Mouse (Mus musculus): ENCODE results near the gene Trim13. TPM values are rescaled to one million over a fixed set of nuclear protein-coding genes. Genes with fewer than 3 reads are reported as not detected.

Gene Trim13
- polyA plus RNA-seq, 1 experiment = 0.19 TPM

DNA sequence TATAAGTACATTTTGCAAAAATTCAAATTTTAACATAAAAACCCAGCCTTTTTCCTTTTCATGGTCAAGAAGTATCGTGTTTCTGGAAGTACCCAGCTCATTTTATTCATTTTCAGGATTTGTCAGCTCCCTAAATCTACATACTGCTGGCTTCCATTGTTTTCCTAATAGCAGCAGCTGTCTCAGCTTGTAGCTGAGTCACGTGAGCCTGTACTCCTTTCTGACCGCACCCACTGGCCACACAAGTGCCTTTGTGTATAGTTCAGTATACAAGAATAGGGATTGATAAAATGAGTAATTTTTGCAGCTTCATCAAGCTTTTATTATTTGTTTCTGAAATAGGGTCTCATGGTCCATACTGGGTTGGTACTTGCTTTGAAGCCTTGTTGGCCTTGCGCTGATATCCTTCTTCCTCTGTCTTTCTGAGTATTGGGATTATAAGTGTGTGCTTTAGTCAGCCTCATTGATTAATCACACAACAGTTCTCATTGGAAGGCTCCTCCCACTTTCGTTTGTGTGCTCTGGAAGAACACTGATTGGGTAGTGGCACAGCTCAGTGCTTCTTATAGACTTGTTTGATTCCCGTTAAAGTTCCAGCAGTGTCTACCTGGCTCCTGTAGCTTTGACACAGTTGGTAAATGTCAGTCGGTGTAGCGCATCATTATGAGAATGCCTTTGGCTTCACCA lies 5.2 kb downstream of the Trim13 start:
- no peak for TF ChIP-seq GATA1 (IDR thresholded peaks at IDR 0.05; ENCODE audit: low read length)

DNA sequence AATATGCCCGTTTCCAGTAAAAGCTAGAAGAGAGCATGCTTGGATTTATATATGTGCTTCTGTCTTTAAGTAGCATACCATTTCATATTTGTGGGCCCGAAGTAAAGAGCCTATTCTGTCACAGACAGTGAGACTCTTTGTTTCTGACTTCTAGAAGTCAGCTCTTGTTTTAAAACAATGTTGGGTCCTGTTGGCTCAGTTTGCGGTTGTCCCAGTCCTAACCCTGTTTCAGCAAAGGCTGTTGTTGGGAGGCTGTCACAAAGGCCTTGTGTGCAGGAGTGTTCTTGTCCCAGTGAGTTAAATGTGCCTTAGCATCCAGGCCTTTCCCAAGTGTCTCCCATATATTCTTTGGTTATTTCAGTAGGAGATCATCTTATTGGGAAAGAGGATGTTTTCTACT lies 6.0 kb downstream of the Trim13 start:
- no peak for TF ChIP-seq GATA1 (IDR thresholded peaks at IDR 0.05; ENCODE audit: low read length)

DNA sequence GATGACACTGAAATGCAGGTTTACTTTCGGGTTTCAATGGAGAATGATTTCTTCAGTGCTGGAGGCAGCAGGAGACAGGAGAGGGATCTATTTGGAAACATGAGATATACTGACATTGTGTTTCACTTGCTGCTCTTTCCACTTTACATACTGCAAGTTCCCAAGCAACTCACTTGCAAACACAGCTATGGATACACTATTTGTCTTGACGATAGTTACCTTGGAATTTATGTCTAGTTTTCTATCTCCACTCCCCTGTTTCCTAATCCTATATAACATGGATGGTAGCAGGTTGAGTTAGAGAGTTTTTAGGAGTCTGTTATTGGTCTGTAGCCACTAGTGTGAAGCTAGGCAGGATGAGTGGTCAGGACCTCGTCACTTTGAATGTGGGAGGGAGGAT lies 9.1 kb downstream of the Trim13 start, which contains the start of gene Kcnrg:
Gene Kcnrg, plus strand, starts transcription at position 301 of the 400 bp plus-strand sequence.
- TF ChIP-seq GATA1 (IDR thresholded peaks at IDR 0.05; ENCODE audit: low read length) = no peak

DNA sequence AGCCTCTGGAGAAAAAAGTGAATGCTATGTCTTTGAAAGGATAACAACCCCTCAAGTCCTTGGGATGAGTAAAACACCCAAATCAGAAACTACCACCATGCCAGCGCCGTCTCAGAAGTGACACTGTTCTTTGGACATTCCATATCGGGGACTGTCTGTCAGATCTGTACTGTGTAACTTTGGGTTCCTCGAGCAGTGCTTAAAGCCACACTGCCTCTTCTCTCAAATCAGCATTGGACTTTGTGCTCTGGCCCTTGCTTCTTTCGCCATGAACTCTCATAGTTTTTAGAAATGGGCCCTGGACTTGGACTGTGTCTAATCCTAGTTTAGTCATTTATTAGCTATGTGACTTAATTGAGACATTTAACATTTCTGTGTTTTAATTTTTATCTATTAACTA lies 13.7 kb downstream of the Trim13 start:
- no peak for TF ChIP-seq GATA1 (IDR thresholded peaks at IDR 0.05; ENCODE audit: low read length)

DNA sequence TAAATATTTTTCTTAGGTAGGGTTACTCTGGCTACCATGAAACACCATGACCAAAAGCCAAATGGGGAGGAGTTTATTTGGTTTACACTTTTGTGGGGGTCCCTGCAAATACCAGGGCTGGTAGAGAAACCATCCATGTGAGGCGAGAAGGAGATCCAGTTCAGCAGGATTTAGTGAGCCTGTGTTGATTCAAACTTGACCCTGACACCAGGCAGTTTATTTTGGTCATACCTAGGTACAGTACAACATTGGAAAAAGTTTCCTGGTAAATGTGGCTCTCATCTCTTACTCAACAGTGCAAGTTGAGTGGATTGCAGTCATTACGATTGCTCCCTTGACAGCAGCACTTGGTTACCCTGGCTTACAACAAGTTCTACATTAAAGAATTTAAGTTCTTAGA lies 15.3 kb downstream of the Trim13 start:
- no peak for TF ChIP-seq GATA1 (IDR thresholded peaks at IDR 0.05; ENCODE audit: low read length)

DNA sequence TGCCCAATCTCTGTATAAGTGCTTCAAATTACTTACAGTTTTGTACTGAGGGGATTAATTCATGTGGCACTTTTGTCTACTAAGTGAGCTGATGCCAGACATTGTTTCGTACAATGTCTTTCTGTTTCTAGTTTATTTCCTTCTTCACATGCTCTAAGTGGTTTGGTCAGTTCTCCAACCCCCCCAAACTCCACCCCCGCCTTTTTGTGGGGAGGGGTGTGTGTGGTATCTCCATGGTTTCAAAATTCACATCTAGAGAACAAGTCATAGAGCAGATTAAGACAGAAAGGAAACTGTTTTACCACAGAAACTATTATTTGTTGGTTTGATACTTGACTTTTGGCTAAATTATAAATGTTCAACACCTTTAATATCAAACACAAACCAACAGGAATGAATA lies 22.3 kb downstream of the Trim13 start:
- no peak for TF ChIP-seq GATA1 (IDR thresholded peaks at IDR 0.05; ENCODE audit: low read length)

DNA sequence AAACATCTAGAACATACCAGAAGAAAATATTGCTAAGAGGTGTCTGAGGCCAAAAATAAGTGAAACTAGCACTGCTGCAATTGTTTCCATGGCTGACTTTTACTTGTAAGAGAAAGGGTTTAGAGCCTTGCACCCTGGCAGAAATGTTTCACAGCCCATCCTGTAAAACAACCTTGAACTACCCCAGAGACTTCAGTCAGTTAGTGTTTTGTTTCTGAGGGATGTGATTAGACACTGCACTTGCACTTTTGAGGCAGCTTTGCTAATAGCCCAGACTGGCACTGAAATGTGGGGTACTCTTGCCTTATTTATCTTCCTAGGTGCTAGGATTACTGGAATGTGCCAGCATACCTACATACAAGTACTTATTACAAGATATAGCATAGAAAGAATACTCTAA lies 37.9 kb downstream of the Trim13 start:
- no peak for TF ChIP-seq GATA1 (IDR thresholded peaks at IDR 0.05; ENCODE audit: low read length)

DNA sequence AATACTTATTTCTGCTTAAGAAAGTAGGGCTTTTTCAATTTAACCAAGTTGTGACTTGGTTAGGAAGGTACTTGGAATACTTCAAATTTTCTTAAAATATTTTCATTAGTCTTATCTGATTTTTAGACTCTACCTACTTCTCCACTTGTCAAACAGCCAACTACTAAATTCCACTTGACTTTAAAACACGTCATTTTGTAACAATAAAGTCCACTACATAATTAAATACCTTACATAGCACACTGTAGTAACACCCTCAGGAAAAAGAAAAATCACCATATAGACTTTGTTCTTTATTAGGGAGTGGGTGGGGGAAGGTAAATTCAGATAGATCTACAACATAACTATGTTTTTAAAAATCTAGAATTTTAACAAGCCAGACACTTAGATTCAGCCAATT lies 44.6 kb downstream of the Trim13 start:
- TF ChIP-seq GATA1 (IDR thresholded peaks at IDR 0.05; ENCODE audit: low read length) = no peak

DNA sequence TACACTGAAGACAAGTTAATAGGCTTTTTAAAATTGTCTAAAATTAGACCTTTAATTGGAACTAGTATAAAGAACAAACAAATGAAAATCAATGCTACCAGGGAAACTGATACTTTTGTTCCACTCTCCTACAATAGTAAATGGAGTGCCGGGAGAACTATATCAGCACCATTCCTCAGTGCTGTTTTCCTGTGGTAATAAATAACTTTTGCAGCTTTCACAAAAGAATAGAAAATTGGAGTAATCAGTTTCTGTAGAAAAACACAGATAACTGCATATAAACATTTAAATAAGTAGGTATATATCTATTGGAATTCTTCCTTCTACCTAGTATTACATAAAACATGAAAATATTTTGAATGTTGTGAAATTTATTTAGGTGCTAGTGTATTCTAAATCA lies 47.5 kb downstream of the Trim13 start:
- TF ChIP-seq GATA1 (IDR thresholded peaks at IDR 0.05; ENCODE audit: low read length) = no peak

DNA sequence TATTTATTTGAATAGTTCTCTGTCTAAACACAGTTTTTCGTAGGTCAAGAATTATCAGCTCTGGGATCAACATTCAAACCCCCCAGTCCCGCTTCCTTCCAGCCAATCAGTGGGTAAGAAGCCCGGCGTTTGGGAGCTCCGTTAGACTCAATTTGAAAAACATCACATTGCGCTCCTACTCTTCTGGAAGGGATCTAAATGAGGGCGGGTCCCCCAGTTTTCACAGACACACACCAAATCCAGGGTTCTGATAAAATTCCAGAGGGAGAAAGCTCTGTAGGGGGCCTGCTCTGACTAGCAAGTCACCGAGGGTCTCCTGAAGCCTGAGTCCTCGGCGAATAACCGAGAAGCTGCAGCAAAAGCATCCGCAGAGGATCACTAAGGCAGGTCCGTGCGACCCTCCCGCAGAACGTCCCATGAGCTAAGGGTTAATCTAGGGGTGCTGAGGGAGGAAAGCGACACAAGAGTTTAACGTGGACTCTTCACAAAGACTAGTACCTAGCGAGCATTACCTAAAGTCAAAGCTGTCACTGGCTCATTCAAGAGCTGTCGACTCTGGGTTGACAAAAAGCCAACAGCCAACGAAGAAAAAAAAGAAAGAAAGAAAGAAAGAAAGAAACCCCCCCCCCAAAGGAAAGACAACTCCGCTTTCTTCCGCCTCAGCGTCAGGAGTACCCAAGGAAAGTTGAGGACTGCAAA lies 49.3 kb downstream of the Trim13 start:
- no peak for TF ChIP-seq GATA1 (IDR thresholded peaks at IDR 0.05; ENCODE audit: low read length)

DNA sequence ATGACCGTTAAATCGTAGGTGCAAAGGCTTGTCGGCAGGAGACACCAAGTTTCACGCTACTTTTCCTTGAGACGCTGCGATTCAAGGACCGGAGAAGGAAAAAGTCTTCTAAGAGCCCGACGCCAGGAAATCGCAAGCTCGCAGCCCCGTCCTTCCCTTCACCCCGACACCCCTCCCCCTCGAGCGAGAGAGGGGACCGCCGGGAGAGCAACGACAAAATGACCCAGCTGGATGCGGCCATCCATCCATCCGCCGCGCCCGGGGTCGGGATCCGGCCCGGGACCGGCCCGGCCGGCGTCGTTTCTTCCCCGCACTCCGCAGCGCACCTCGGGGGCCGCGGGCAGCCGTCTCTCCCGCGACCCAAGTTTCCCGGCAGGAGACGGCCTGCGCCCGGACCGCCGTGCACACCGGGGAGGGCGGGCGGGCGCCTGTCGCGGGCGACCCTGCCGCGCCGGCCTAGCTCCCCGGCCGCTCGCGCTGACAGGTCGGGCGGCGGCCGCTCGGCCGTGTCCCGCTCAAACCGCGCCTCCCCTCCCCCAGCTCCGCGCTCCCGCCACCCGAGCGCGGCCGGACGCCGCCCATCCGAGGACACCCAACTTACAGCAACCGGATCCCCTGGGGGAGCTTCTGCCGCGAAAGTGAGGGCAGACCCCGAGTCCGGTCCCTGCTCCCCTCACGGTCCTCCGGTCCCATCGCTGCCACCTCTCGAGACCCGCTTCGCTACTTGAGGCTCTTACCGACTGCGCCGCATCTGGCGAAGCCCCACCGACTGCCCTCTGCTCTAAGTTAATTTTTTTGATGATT lies 50.0 kb downstream of the Trim13 start:
- TF ChIP-seq GATA1 (IDR thresholded peaks at IDR 0.05; ENCODE audit: low read length) = no peak

DNA sequence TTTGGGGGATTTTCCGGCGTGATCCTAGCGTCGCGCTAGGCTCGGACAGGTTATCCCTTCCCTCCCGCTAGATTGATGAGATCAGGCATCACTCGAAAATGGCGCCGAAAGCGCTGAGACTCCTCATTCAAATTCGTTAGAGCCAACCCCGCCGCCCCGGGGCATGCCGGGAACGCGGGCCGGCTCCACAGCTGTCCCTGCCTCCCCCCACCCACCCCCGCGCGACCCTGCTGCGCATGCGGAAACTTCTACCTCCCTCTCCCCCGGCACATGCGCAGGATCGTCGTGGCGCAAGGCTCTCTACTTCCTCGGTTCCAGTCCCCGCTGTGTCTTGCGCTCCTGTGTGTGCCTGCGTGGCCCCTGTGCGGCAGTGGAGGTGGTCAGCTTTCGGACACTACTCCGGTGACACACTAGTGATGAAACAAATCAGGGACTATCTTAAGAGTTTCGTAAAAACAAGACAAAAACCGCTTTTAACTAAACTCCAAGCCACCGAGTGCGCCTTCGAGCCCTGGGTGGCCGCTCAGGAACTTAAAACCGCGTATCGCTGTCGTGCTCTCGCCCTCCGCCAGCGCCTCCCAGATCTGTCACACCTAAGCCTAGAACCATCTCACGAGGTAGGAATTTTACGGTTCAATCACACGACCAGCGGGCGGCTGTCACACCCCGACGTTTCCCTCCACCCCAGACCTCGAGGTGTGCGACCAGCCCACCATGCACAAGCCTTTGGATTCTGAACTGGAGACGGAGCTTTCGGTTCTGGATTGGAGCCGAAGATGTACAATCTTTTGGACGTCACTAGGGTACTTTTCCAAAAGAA lies 50.8 kb downstream of the Trim13 start:
- TF ChIP-seq GATA1 (IDR thresholded peaks at IDR 0.05; ENCODE audit: low read length) = no peak

DNA sequence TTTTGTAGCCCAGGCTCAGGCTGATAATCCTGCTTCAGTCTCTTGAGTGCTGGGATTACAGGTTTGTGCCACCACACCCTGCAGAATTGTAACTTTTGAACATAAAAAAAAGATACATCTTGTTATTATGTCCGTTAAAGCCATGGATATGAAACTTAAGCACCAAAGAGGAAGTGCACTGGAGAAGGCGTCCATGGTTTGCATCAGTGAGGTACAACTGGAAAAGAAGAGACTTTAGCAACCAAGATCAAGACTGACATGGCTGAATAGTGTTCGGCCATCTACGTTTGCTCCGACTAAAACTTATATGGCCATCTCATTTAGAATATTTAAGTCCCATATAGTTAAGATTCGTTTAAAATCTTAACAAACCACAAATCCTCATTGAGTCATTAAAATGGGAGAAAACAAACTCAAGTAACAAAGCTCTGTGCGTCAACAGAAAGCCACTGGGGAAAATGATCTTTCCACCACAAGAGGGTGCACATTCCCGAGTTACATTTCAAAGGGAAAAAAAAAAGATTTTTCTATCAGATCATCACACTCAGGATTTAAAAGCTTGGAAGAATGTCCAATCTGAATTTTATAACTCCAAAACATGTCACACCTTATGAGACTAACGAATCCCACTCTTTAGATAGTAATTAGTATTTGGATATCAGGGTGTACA lies 52.4 kb downstream of the Trim13 start:
- no peak for TF ChIP-seq GATA1 (IDR thresholded peaks at IDR 0.05; ENCODE audit: low read length)

Other genes starting within 250 kb of the Trim13 start
- gene Ebpl, start 237.8 kb upstream of the Trim13 start, polyA plus RNA-seq (2012) = 0.37 and 0.66 TPM in 2 replicates
- 10.1 and 13.5 TPM in 2 replicates for gene Kpna3, start 158.4 kb upstream of the Trim13 start, polyA plus RNA-seq (2012)
- gene Spryd7, start 41.4 kb upstream of the Trim13 start, polyA plus RNA-seq (2012) = 4.4 and 5.8 TPM in 2 replicates
- gene Kcnrg, start 9.2 kb downstream of the Trim13 start, polyA plus RNA-seq (2012) = not detected in 2 replicates